Mouse (Mus musculus) G1E (cell line): Measurements from ENCODE around the gene Pdlim4. TPM values are rescaled to one million over a fixed set of nuclear protein-coding genes. Genes with fewer than 3 reads are reported as not detected.
A peak's percentile ranks its signal among the peaks of the same experiment; 100 is the strongest.
"Not testable (repeated sequence)": the region's sequence is repeated elsewhere in the genome, so short reads cannot be mapped to it uniquely, and the experiment has no call there.

Experiments used
- ATAC-seq: 2 replicates; pipeline ENCODE4 v1.8.0; 2016; ENCODE audit warnings: mild to moderate bottlenecking; ENCODE audit not compliant: insufficient number of reproducible peaks, poor library complexity, low FRiP score, severe bottlenecking; ENCODE audit errors: extremely low read depth
- DNase-seq: peaks from one replicate; pipeline ENCODE4 v3.0.0; 2012; ENCODE audit warnings: low spot score
- H3K27me3 ChIP-seq: 2 replicates; pipeline ENCODE4 v1.6.1; 2012; ENCODE audit warnings: mild to moderate bottlenecking, low read length, inconsistent platforms; ENCODE audit not compliant: insufficient read depth
- H3K36me3 ChIP-seq: replicated peaks from 2 replicates; pipeline ENCODE3; 2012; ENCODE audit warnings: mild to moderate bottlenecking, inconsistent platforms
- H3K4me1 ChIP-seq: 2 replicates; pipeline ENCODE4 v1.6.1; 2012; ENCODE audit warnings: low read depth, low read length, inconsistent platforms, mixed read lengths; ENCODE audit not compliant: insufficient read depth
- H3K4me3 ChIP-seq: 2 replicates; pipeline ENCODE4 v1.5.1; 2012; ENCODE audit warnings: low read depth, mild to moderate bottlenecking, inconsistent platforms, low read length, moderate library complexity, mixed read lengths
- H3K9me3 ChIP-seq: replicated peaks from 2 replicates; pipeline ENCODE4 v1.6.1; 2012; ENCODE audit warnings: inconsistent platforms
- TAL1 ChIP-seq: conservative IDR thresholded peaks from 2 replicates; pipeline ENCODE4 v1.6.1; 2012; ENCODE audit warnings: low read depth, low read length, inconsistent platforms, mixed read lengths
- polyA plus RNA-seq: library from polyadenylated mRNA; stranded (reverse); fragments of >175 nt; gene quantifications from 2 replicates; pipeline ENCODE4 v1.2.3, GENCODE M21; 2012
- total RNA-seq, 2 experiments: library from RNA; stranded (forward) in 1 of 2; stranded (reverse) in 1 of 2; fragments of 200-1000 nt in 1 of 2; fragments of >200 nt in 1 of 2; fragmentation: Nextera tagmentation in 1 of 2; gene quantifications; 2 replicates each; pipeline ENCODE4 v1.2.3; 2014 to 2017

Gene Pdlim4
- total and polyA plus RNA-seq, 3 experiments = 0.27 TPM; not detected in 2

DNA sequence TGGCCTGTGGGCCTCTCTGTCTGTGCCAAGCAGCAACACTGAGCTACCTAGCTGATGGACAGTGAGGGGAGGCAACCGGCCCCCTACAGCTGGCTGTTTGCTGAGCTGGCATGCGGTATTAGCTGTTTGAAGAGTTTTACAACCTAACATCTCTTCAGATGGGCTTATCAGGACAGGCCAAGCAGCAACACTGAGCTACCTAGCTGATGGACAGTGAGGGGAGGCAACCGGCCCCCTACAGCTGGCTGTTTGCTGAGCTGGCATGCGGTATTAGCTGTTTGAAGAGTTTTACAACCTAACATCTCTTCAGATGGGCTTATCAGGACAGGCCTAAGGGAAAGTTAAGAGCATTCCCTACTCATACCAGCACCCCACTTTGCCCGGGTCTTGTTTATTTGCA lies 62.5 kb downstream of the Pdlim4 start:
- 0 out of 2 replicates have a peak, but pooled peaks have one; percentile 7 for TF ChIP-seq TAL1
- H3K4me1 ChIP-seq = peaks cover 40% of the 10 kb centered on the region
- not testable (repeated sequence) for H3K9me3 ChIP-seq, H3K4me3 ChIP-seq, H3K36me3 ChIP-seq, ATAC-seq, DNase-seq, H3K27me3 ChIP-seq

Other genes starting within 250 kb of the Pdlim4 start
- gene Gm12216, start 209.8 kb downstream of the Pdlim4 start, total RNA-seq (2014; fragmentation: Nextera tagmentation) = not detected in 2 replicates
- gene Gm12216, start 209.8 kb downstream of the Pdlim4 start, total RNA-seq (2017) = 0.12 and 0.16 TPM in 2 replicates
- not detected in 2 replicates for gene Gm12216, start 209.8 kb downstream of the Pdlim4 start, polyA plus RNA-seq
- gene Slc22a5, start 177.4 kb downstream of the Pdlim4 start, total RNA-seq (2014; fragmentation: Nextera tagmentation) = 3.4 and 6.2 TPM in 2 replicates
- gene Slc22a5, start 177.4 kb downstream of the Pdlim4 start, total RNA-seq (2017) = 7.0 and 8.5 TPM in 2 replicates
- gene Slc22a5, start 177.4 kb downstream of the Pdlim4 start, polyA plus RNA-seq = 5.4 and 6.8 TPM in 2 replicates
- not detected in 2 replicates for gene Slc22a21, start 88.7 kb downstream of the Pdlim4 start, total RNA-seq (2014; fragmentation: Nextera tagmentation)
- not detected in 2 replicates for gene Slc22a21, start 88.7 kb downstream of the Pdlim4 start, total RNA-seq (2017)
- not detected in 2 replicates for gene Slc22a21, start 88.7 kb downstream of the Pdlim4 start, polyA plus RNA-seq
- not detected in 2 replicates for gene Slc22a4, start 40.9 kb downstream of the Pdlim4 start, total RNA-seq (2014; fragmentation: Nextera tagmentation)
- 0.06 TPM in 1 of 2 replicates, not detected in the other for gene Slc22a4, start 40.9 kb downstream of the Pdlim4 start, total RNA-seq (2017)
- gene Slc22a4, start 40.9 kb downstream of the Pdlim4 start, polyA plus RNA-seq = not detected in 2 replicates
- not detected in 2 replicates for gene P4ha2, start 31.1 kb upstream of the Pdlim4 start, total RNA-seq (2014; fragmentation: Nextera tagmentation)
- gene P4ha2, start 31.1 kb upstream of the Pdlim4 start, total RNA-seq (2017) = 0.22 TPM in 1 of 2 replicates, not detected in the other
- not detected in 2 replicates for gene P4ha2, start 31.1 kb upstream of the Pdlim4 start, polyA plus RNA-seq
- gene Csf2, start 180.7 kb upstream of the Pdlim4 start, total RNA-seq (2014; fragmentation: Nextera tagmentation) = not detected in 2 replicates
- gene Csf2, start 180.7 kb upstream of the Pdlim4 start, total RNA-seq (2017) = 0.35 and 0.82 TPM in 2 replicates
- gene Csf2, start 180.7 kb upstream of the Pdlim4 start, polyA plus RNA-seq = not detected in 2 replicates
- not detected in 2 replicates for gene Il3, start 198.3 kb upstream of the Pdlim4 start, total RNA-seq (2014; fragmentation: Nextera tagmentation)
- gene Il3, start 198.3 kb upstream of the Pdlim4 start, total RNA-seq (2017) = 0.22 TPM in 1 of 2 replicates, not detected in the other
- not detected in 2 replicates for gene Il3, start 198.3 kb upstream of the Pdlim4 start, polyA plus RNA-seq
- gene Acsl6, start 234.8 kb upstream of the Pdlim4 start, total RNA-seq (2014; fragmentation: Nextera tagmentation) = not detected in 2 replicates
- 0.06 and 0.11 TPM in 2 replicates for gene Acsl6, start 234.8 kb upstream of the Pdlim4 start, total RNA-seq (2017)
- gene Acsl6, start 234.8 kb upstream of the Pdlim4 start, polyA plus RNA-seq = not detected in 2 replicates